Mouse (Mus musculus) midbrain, postnatal 0 days (tissue): ENCODE measurements around the gene Zfhx3. TPM values are rescaled to one million over a fixed set of nuclear protein-coding genes. Genes with fewer than 3 reads are reported as not detected.

Experiments used
- ATAC-seq: fragments of 200-750 bp; cut with Nextera tagmentation; 2 replicates; pipeline ENCODE4 v1.8.0; 2017; ENCODE audit warnings: moderate number of reproducible peaks, mild to moderate bottlenecking, moderate TSS enrichment, moderate library complexity; ENCODE audit not compliant: low FRiP score
- DNase-seq: peaks from one replicate; pipeline ENCODE4 v3.0.0-alpha.2; 2015; ENCODE audit warnings: low spot score
- H3K27ac ChIP-seq: fragments of 300-500 bp; sonication (generic); 2 replicates; pipeline ENCODE4 v1.5.1; 2014; ENCODE audit warnings: low read depth, mild to moderate bottlenecking, low read length, mixed read lengths
- H3K27me3 ChIP-seq: fragments of 300-500 bp; sonication (generic); 2 replicates; pipeline ENCODE4 v1.6.1; 2014; ENCODE audit warnings: low read length, control low read depth, mixed read lengths; ENCODE audit not compliant: insufficient read depth
- H3K36me3 ChIP-seq: fragments of 300-500 bp; sonication (generic); 2 replicates; pipeline ENCODE4 v1.6.1; 2014; ENCODE audit warnings: low read length, control low read depth, mixed read lengths; ENCODE audit not compliant: insufficient read depth
- H3K4me1 ChIP-seq: fragments of 300-500 bp; sonication (generic); 2 replicates; pipeline ENCODE4 v1.6.1; 2014; ENCODE audit warnings: mild to moderate bottlenecking, control low read depth, antibody characterized with exemption, low read length, mixed read lengths; ENCODE audit not compliant: insufficient read depth
- H3K4me2 ChIP-seq: fragments of 300-500 bp; sonication (generic); 2 replicates; pipeline ENCODE4 v1.6.1; 2014; ENCODE audit warnings: low read depth, mild to moderate bottlenecking, low read length, mixed read lengths; ENCODE audit not compliant: poor library complexity, severe bottlenecking
- H3K4me3 ChIP-seq: fragments of 300-500 bp; sonication (generic); 2 replicates; pipeline ENCODE4 v1.5.1; 2014; ENCODE audit warnings: low read depth, mild to moderate bottlenecking, low read length, moderate library complexity
- H3K9ac ChIP-seq: fragments of 300-500 bp; sonication (generic); replicated peaks from 2 replicates; pipeline ENCODE4 v1.6.1; 2014; ENCODE audit warnings: mild to moderate bottlenecking, low read length, moderate library complexity, mixed read lengths; ENCODE audit not compliant: poor library complexity, severe bottlenecking
- H3K9me3 ChIP-seq: fragments of 300-500 bp; sonication (generic); 2 replicates; pipeline ENCODE4 v1.6.1; 2016; ENCODE audit warnings: low read length, control low read depth
- CTCF ChIP-seq: IDR thresholded peaks from 2 replicates; pipeline ENCODE4 v1.5.1; 2016; ENCODE audit warnings: antibody characterized with exemption, mild to moderate bottlenecking
- WGBS: fragments of 180-500 bp; shearing (Covaris S2); extraction: QIAGEN DNeasy Blood & Tissue Kit; methylation state at CpG from one replicate; pipeline ENCODE4 v1.1.7; 2014; 5-methylcytosine and 5-hydroxymethylcytosine counted together
- polyA plus RNA-seq: library from polyadenylated mRNA; unstranded; fragments of >200 nt; fragmentation: Nextera tagmentation; extraction: Ambion mirVana; gene quantifications from 2 replicates; pipeline ENCODE4 v1.2.1, GENCODE M21; 2015
- total RNA-seq: library from RNA; depleted of rRNA; stranded (reverse); fragments of >200 nt; gene quantifications from 2 replicates; pipeline ENCODE4 v1.2.3, GENCODE M21; 2014

Zfhx3 gene
- total and polyA plus RNA-seq, 2 experiments from 2014 or later, result 33.1 to 44.5 TPM

GRCm38 (mm10) chr8:108692669-108693665, 750.5 kb downstream of the Zfhx3 start:
- Histone ChIP-seq H3K36me3 (no peaks in the 10 kb centered on the region), H3K4me1 (peaks cover 6% of the 10 kb centered on the region; the same call in 1 of the 2 replicates), H3K4me3 (no peak overlapping the region), H3K27me3 (no peaks in the 10 kb centered on the region; the same call in 1 of the 2 replicates), H3K27ac (peak overlapping the region; percentile 82), H3K9ac (no peak overlapping the region), H3K9me3 (no peaks in the 10 kb centered on the region), H3K4me2 (peak overlapping the region; percentile 42; the same call in 1 of the 2 replicates)
- DNase-seq, result no peak
- WGBS, result 50% methylated on average over 6 of the region's 6 CpGs
- no peak for ATAC-seq
- TF ChIP-seq CTCF, result no peak

GRCm38 (mm10) chr8:108693841-108694240, 751.4 kb downstream of the Zfhx3 start:
- no peak overlapping the region for H3K9ac ChIP-seq
- no peaks in the 10 kb centered on the region for H3K9me3 ChIP-seq
- H3K4me1 ChIP-seq, result peaks cover 6% of the 10 kb centered on the region; the same call in 1 of the 2 replicates
- DNase-seq, result no peak
- no peak for ATAC-seq
- no peaks in the 10 kb centered on the region; the same call in 1 of the 2 replicates for H3K27me3 ChIP-seq
- 71% methylated on average over 5 of the region's 5 CpGs for WGBS
- H3K27ac ChIP-seq, result peak overlapping the region; percentile 89; the same call in 1 of the 2 replicates
- no peak for TF ChIP-seq CTCF
- no peak overlapping the region for H3K4me2 ChIP-seq
- H3K36me3 ChIP-seq, result no peaks in the 10 kb centered on the region
- H3K4me3 ChIP-seq, result no peak overlapping the region

GRCm38 (mm10) chr8:108694516-108694915, 752.1 kb downstream of the Zfhx3 start:
- DNase-seq (no peak), ATAC-seq (no peak)
- TF ChIP-seq CTCF, result no peak
- Histone ChIP-seq H3K9me3 (no peaks in the 10 kb centered on the region), H3K4me1 (peaks cover 6% of the 10 kb centered on the region; the same call in 1 of the 2 replicates), H3K27me3 (no peaks in the 10 kb centered on the region; the same call in 1 of the 2 replicates), H3K27ac (peak overlapping the region; percentile 89), H3K36me3 (no peaks in the 10 kb centered on the region), H3K9ac (no peak overlapping the region), H3K4me3 (no peak overlapping the region), H3K4me2 (no peak overlapping the region)
- WGBS, result 55% methylated on average over 6 of the region's 6 CpGs

GRCm38 (mm10) chr8:108695242-108695880, 752.9 kb downstream of the Zfhx3 start:
- peaks cover 6% of the 10 kb centered on the region; the same call in 1 of the 2 replicates for H3K4me1 ChIP-seq
- 10% methylated on average over 32 of the region's 32 CpGs for WGBS
- H3K27ac ChIP-seq, result peak overlapping the region; percentile 89
- TF ChIP-seq CTCF, result no peak
- ATAC-seq, result no peak
- H3K4me3 ChIP-seq, result peak overlapping the region; percentile 28
- peak overlapping the region; percentile 64 for H3K9ac ChIP-seq
- H3K4me2 ChIP-seq, result peak overlapping the region; percentile 48
- no peaks in the 10 kb centered on the region for H3K9me3 ChIP-seq
- no peaks in the 10 kb centered on the region; the same call in 1 of the 2 replicates for H3K27me3 ChIP-seq
- no peak for DNase-seq
- no peaks in the 10 kb centered on the region for H3K36me3 ChIP-seq

GRCm38 (mm10) chr8:108695938-108696630, 753.6 kb downstream of the Zfhx3 start:
- no peak for TF ChIP-seq CTCF
- Histone ChIP-seq H3K36me3 (no peaks in the 10 kb centered on the region), H3K9me3 (no peaks in the 10 kb centered on the region), H3K4me1 (peaks cover 6% of the 10 kb centered on the region; the same call in 1 of the 2 replicates), H3K4me3 (peak overlapping the region; percentile 28), H3K9ac (peak overlapping the region; percentile 64), H3K4me2 (peak overlapping the region; percentile 48), H3K27ac (peak overlapping the region; percentile 89), H3K27me3 (no peaks in the 10 kb centered on the region; the same call in 1 of the 2 replicates)
- ATAC-seq, result no peak
- no peak for DNase-seq
- 3% methylated on average over 30 of the region's 31 CpGs for WGBS
